ENCODE assay signal across 13 mouse cellular contexts in the genomic region with DNA sequence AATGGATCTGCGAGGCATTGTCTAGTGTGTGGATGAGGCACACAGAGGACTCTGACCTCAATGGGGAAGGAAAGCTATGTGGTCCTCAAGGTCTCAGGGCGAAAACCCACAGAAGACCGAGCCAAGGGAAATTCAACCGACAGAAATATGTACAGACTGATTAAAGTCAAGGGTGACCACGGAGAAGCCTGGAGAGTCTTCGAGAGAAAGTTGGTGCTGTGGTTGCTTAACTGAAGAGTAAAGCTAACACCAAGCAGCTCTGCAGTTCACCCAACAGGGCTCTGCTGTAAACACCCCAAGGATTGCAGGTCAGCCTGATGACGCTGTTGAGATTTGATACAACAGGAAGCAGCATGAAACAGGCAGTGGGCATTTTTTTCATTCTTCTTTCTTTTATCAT. TPM values are rescaled to one million over a fixed set of nuclear protein-coding genes. Genes with fewer than 3 reads are reported as not detected.
DNase-seq lines count a peak whose midpoint lies in the region; ATAC-seq and TF ChIP-seq lines count a peak whose summit lies in the region.
"Had no signal": no experiment of that assay in that cellular context is flagged by ENCODE, and none has a peak within 500 bp of the region (broad histone marks: within the 10 kb centered on the region; RNA-seq: fewer than 3 reads in every experiment).

No protein-coding gene starts in this region.

- peaks cover 43% of the 10 kb centered on the region for H3K4me1 ChIP-seq in lung, embryonic 15.5 days
- peaks cover 34% of the 10 kb centered on the region for H3K4me1 ChIP-seq in bone marrow macrophage, adult 2 months (ENCODE audit: control insufficient read depth, insufficient read depth, low read length)
- H3K4me1 ChIP-seq in liver, embryonic 16.5 days (ENCODE audit: control insufficient read depth, low read depth, low read length): peaks cover 3% of the 10 kb centered on the region; the same call in 1 of the 2 replicates
- H3K4me1 ChIP-seq in neural tube, embryonic 15.5 days: no peaks in the 10 kb centered on the region
- H3K4me1 ChIP-seq: hindbrain, embryonic 13.5 days had no signal

- H3K36me3 ChIP-seq in lung, embryonic 15.5 days: peaks cover 20% of the 10 kb centered on the region
- no peaks in the 10 kb centered on the region for H3K36me3 ChIP-seq in liver, embryonic 16.5 days (ENCODE audit: control insufficient read depth, insufficient read depth)
- no peaks in the 10 kb centered on the region for H3K36me3 ChIP-seq in neural tube, embryonic 15.5 days
- H3K36me3 ChIP-seq: hindbrain, embryonic 13.5 days had no signal

- ATAC-seq in lung, embryonic 15.5 days (ENCODE audit: borderline replicate concordance, extremely low read depth, low FRiP score, low TSS enrichment): 0 out of 2 replicates have a peak, but pooled peaks have one; percentile 55
- ATAC-seq in liver, embryonic 16.5 days (ENCODE audit: low read depth): 0 out of 2 replicates have a peak, but pooled peaks have one; percentile 19
- ATAC-seq in neural tube, embryonic 15.5 days (ENCODE audit: low FRiP score): no peak
- ATAC-seq: forebrain, embryonic 14.5 days; intestine, postnatal 0 days had no signal

- no peak for TF ChIP-seq CTCF in bone marrow macrophage, adult 2 months (IDR thresholded peaks at IDR 0.05; ENCODE audit: low read depth, low read length)

- H3K4me3 ChIP-seq in lung, embryonic 15.5 days: no peak overlapping the region
- H3K4me3 ChIP-seq in bone marrow macrophage, adult 2 months (ENCODE audit: insufficient read depth, low read length): no peak overlapping the region
- no peak overlapping the region for H3K4me3 ChIP-seq in liver, embryonic 16.5 days (ENCODE audit: low read depth, low read length)
- H3K4me3 ChIP-seq in neural tube, embryonic 15.5 days (replicated peaks): no peak overlapping the region
- H3K4me3 ChIP-seq: heart, embryonic 13.5 days; hindbrain, embryonic 13.5 days had no signal

- no peaks in the 10 kb centered on the region for H3K9me3 ChIP-seq in lung, embryonic 15.5 days
- H3K9me3 ChIP-seq in liver, embryonic 16.5 days (replicated peaks; ENCODE audit: control insufficient read depth, low read length): no peaks in the 10 kb centered on the region
- no peaks in the 10 kb centered on the region for H3K9me3 ChIP-seq in neural tube, embryonic 15.5 days (replicated peaks)
- H3K9me3 ChIP-seq: hindbrain, embryonic 13.5 days had no signal

- H3K27ac ChIP-seq in lung, embryonic 15.5 days: 0 out of 2 replicates have a peak overlapping the region, but pooled peaks have one; percentile 12
- H3K27ac ChIP-seq in bone marrow macrophage, adult 2 months (ENCODE audit: insufficient read depth, low read depth, low read length): peak overlapping the region; percentile 21
- H3K27ac ChIP-seq in liver, embryonic 16.5 days (ENCODE audit: low read length): no peak overlapping the region
- H3K27ac ChIP-seq in neural tube, embryonic 15.5 days (replicated peaks): no peak overlapping the region
- H3K27ac ChIP-seq: heart, embryonic 13.5 days; hindbrain, embryonic 13.5 days had no signal

- no peaks in the 10 kb centered on the region for H3K27me3 ChIP-seq in lung, embryonic 15.5 days
- no peaks in the 10 kb centered on the region for H3K27me3 ChIP-seq in liver, embryonic 16.5 days (ENCODE audit: control insufficient read depth, insufficient read depth, low read depth, low read length)
- no peaks in the 10 kb centered on the region for H3K27me3 ChIP-seq in neural tube, embryonic 15.5 days (replicated peaks)
- H3K27me3 ChIP-seq: heart, embryonic 13.5 days; hindbrain, embryonic 13.5 days had no signal

- H3K9ac ChIP-seq in lung, embryonic 15.5 days: no peak overlapping the region
- H3K9ac ChIP-seq in liver, embryonic 16.5 days (ENCODE audit: low read depth, low read length): no peak overlapping the region
- H3K9ac ChIP-seq in neural tube, embryonic 15.5 days (replicated peaks): no peak overlapping the region
- H3K9ac ChIP-seq: heart, embryonic 13.5 days; hindbrain, embryonic 13.5 days had no signal

- TF ChIP-seq POLR2A in bone marrow macrophage, adult 2 months (IDR thresholded peaks at IDR 0.05; ENCODE audit: borderline replicate concordance, low read depth, low read length): no peak

- 59% methylated on average over 7 of the region's 7 CpGs for WGBS in lung, embryonic 15.5 days
- WGBS in liver, embryonic 16.5 days (ENCODE audit: insufficient replicate concordance): 6% methylated on average over 7 of the region's 7 CpGs
- 88% methylated on average over 7 of the region's 7 CpGs for WGBS in neural tube, embryonic 15.5 days

- DNase-seq in lung, postnatal 14 days: no peak
- peak; percentile 66 to 78 for DNase-seq in natural killer cell, adult 2 months (ENCODE audit: low spot score in 2 of 2)
- no peak for DNase-seq in embryo, embryonic 10.5 days (ENCODE audit: low spot score)
- DNase-seq: cerebellum, adult 9-10 months; gastrocnemius, postnatal 10 days had no signal

- H3K4me2 ChIP-seq in lung, embryonic 15.5 days: no peak overlapping the region
- no peak overlapping the region for H3K4me2 ChIP-seq in liver, embryonic 16.5 days (ENCODE audit: low read depth, low read length)
- no peak overlapping the region for H3K4me2 ChIP-seq in neural tube, embryonic 15.5 days
- H3K4me2 ChIP-seq: heart, embryonic 13.5 days; hindbrain, embryonic 13.5 days had no signal

RNA-seq across cellular contexts. Expression of a gene that starts 14.3 kb away (rescaled TPM):
- polyA plus RNA-seq in lung, embryonic 15.5 days (2015; fragmentation: Nextera tagmentation; extraction: Ambion mirVana): 51.4 and 53.1 TPM in 2 replicates
- polyA plus RNA-seq in bone marrow macrophage, adult 2 months (2012; ENCODE audit: insufficient read depth, insufficient read length, missing spikeins): 62.1 and 79.7 TPM in 2 replicates
- polyA plus RNA-seq in liver, embryonic 16.5 days (2015; fragmentation: Nextera tagmentation; extraction: Ambion mirVana): 5.9 and 7.5 TPM in 2 replicates
- polyA plus RNA-seq in neural tube, embryonic 15.5 days (2015; fragmentation: Nextera tagmentation; extraction: Ambion mirVana): 7.2 and 13.3 TPM in 2 replicates

Comparison
In these comparisons a context has a peak if more than half of its experiments do, and no peak if none do; other contexts are left out.
1. H3K27ac ChIP-seq: peak in lung, embryonic 15.5 days (single experiment) and bone marrow macrophage, adult 2 months (single experiment); none in liver, embryonic 16.5 days (single experiment) and neural tube, embryonic 15.5 days (single experiment).
2. DNase-seq: peak in natural killer cell, adult 2 months (2 of 2); none in lung, postnatal 14 days (single experiment) and embryo, embryonic 10.5 days (single experiment).